Mouse (Mus musculus): ENCODE data around the gene Aspscr1. TPM values are rescaled to one million over a fixed set of nuclear protein-coding genes. Genes with fewer than 3 reads are reported as not detected.

Aspscr1 gene
- polyA plus RNA-seq, 1 experiment: 42.8 TPM

DNA sequence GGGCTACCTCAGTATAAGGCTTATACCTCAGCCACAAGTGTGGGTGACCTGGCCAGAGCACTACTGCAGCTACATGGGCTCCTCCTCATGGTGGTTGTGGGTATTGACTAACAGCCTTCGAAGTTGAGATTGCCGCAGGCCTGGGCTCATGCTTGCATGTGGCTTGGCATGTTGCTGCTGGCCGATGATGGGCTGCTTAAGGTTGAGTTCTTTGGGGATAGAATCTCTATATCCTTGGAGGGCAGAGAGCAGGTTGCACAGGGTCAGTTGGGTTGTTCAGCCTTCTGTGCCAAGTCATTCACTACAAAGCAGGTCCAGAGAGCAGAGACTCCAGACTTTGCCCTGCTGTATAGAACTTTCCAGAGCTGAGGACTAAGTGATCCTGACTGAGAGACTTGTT, 7.1 kb downstream of the Aspscr1 start:
- H3K4me3 ChIP-seq (ENCODE audit: insufficient read depth, low read length): no peak overlapping the region
- H3K27ac ChIP-seq (ENCODE audit: insufficient read depth, low read depth, low read length): no peak overlapping the region
- TF ChIP-seq CTCF (IDR thresholded peaks at IDR 0.05; ENCODE audit: low read depth, low read length): no peak
- no peak for TF ChIP-seq POLR2A (IDR thresholded peaks at IDR 0.05; ENCODE audit: borderline replicate concordance, low read depth, low read length)
- peaks cover 22% of the 10 kb centered on the region for H3K4me1 ChIP-seq (ENCODE audit: control insufficient read depth, insufficient read depth, low read length)

GRCm38 (mm10) chr11:120682683-120683082, 9.9 kb downstream of the Aspscr1 start:
- Histone ChIP-seq H3K27ac (ENCODE audit: insufficient read depth, low read depth, low read length) (no peak overlapping the region), H3K4me3 (ENCODE audit: insufficient read depth, low read length) (no peak overlapping the region), H3K4me1 (ENCODE audit: control insufficient read depth, insufficient read depth, low read length) (peaks cover 15% of the 10 kb centered on the region)
- no peak for TF ChIP-seq POLR2A (IDR thresholded peaks at IDR 0.05; ENCODE audit: borderline replicate concordance, low read depth, low read length)
- TF ChIP-seq CTCF (IDR thresholded peaks at IDR 0.05; ENCODE audit: low read depth, low read length): no peak

GRCm38 (mm10) chr11:120683536-120683935, 10.8 kb downstream of the Aspscr1 start:
- Histone ChIP-seq H3K27ac (ENCODE audit: insufficient read depth, low read depth, low read length) (no peak overlapping the region), H3K4me1 (ENCODE audit: control insufficient read depth, insufficient read depth, low read length) (peaks cover 15% of the 10 kb centered on the region), H3K4me3 (ENCODE audit: insufficient read depth, low read length) (no peak overlapping the region)
- no peak for TF ChIP-seq CTCF (IDR thresholded peaks at IDR 0.05; ENCODE audit: low read depth, low read length)
- TF ChIP-seq POLR2A (IDR thresholded peaks at IDR 0.05; ENCODE audit: borderline replicate concordance, low read depth, low read length): no peak

GRCm38 (mm10) chr11:120684086-120684485, 11.3 kb downstream of the Aspscr1 start:
- Histone ChIP-seq H3K4me1 (ENCODE audit: control insufficient read depth, insufficient read depth, low read length) (peaks cover 15% of the 10 kb centered on the region), H3K27ac (ENCODE audit: insufficient read depth, low read depth, low read length) (no peak overlapping the region), H3K4me3 (ENCODE audit: insufficient read depth, low read length) (no peak overlapping the region)
- TF ChIP-seq CTCF (IDR thresholded peaks at IDR 0.05; ENCODE audit: low read depth, low read length) (no peak), POLR2A (IDR thresholded peaks at IDR 0.05; ENCODE audit: borderline replicate concordance, low read depth, low read length) (no peak)

- no peak overlapping the region for H3K4me3 ChIP-seq (ENCODE audit: insufficient read depth, low read length)
- TF ChIP-seq POLR2A (IDR thresholded peaks at IDR 0.05; ENCODE audit: borderline replicate concordance, low read depth, low read length) (no peak), CTCF (IDR thresholded peaks at IDR 0.05; ENCODE audit: low read depth, low read length) (no peak)
- peaks cover 18% of the 10 kb centered on the region for H3K4me1 ChIP-seq (ENCODE audit: control insufficient read depth, insufficient read depth, low read length)
Observed at GRCm38 (mm10) chr11:120684660-120685059, 11.9 kb downstream of the Aspscr1 start.

GRCm38 (mm10) chr11:120686650-120687272, 14.0 kb downstream of the Aspscr1 start:
- TF ChIP-seq CTCF (IDR thresholded peaks at IDR 0.05; ENCODE audit: low read depth, low read length) (no peak), POLR2A (IDR thresholded peaks at IDR 0.05; ENCODE audit: borderline replicate concordance, low read depth, low read length) (no peak)
- no peak overlapping the region for H3K27ac ChIP-seq (ENCODE audit: insufficient read depth, low read depth, low read length)

More at GRCm38 (mm10) chr11:120684660-120685059, 11.9 kb downstream of the Aspscr1 start:
- H3K27ac ChIP-seq (ENCODE audit: insufficient read depth, low read depth, low read length): no peak overlapping the region

DNA sequence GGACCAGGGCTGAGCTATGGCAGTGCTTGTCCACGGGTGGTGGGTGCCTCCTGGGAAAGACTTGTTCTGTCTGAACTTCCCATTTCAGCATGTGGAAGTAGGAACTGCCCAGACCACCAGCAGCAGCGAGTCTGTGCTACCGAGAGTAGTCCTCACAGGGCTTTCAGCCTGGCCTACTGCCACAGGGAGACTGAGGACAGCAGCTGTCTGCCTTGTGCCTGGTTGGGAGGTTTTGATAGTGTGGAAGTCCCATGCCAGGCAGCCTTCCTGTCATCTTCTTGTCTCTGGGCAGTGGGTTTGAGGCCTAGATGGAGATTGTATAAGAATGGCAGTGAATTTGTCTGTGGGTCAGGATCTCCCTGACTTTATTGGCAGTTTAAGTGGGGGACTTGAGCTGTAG, 16.6 kb downstream of the Aspscr1 start:
- peaks cover 27% of the 10 kb centered on the region for H3K4me1 ChIP-seq (ENCODE audit: control insufficient read depth, insufficient read depth, low read length)
- H3K27ac ChIP-seq (ENCODE audit: insufficient read depth, low read depth, low read length): peak overlapping the region; percentile 24; the same call in 1 of the 2 replicates
- TF ChIP-seq CTCF (IDR thresholded peaks at IDR 0.05; ENCODE audit: low read depth, low read length): no peak
- H3K4me3 ChIP-seq (ENCODE audit: insufficient read depth, low read length): no peak overlapping the region

More at GRCm38 (mm10) chr11:120686650-120687272, 14.0 kb downstream of the Aspscr1 start:
- Histone ChIP-seq H3K4me3 (ENCODE audit: insufficient read depth, low read length) (no peak overlapping the region), H3K4me1 (ENCODE audit: control insufficient read depth, insufficient read depth, low read length) (peaks cover 22% of the 10 kb centered on the region)

GRCm38 (mm10) chr11:120692471-120693011, 19.8 kb downstream of the Aspscr1 start:
- TF ChIP-seq POLR2A (IDR thresholded peaks at IDR 0.05; ENCODE audit: borderline replicate concordance, low read depth, low read length): no peak
- TF ChIP-seq CTCF (IDR thresholded peaks at IDR 0.05; ENCODE audit: low read depth, low read length): no peak
- Histone ChIP-seq H3K4me1 (ENCODE audit: control insufficient read depth, insufficient read depth, low read length) (peaks cover 35% of the 10 kb centered on the region), H3K4me3 (ENCODE audit: insufficient read depth, low read length) (no peak overlapping the region), H3K27ac (ENCODE audit: insufficient read depth, low read depth, low read length) (peak overlapping the region; percentile 28)

GRCm38 (mm10) chr11:120693461-120693860, 20.7 kb downstream of the Aspscr1 start:
- TF ChIP-seq CTCF (IDR thresholded peaks at IDR 0.05; ENCODE audit: low read depth, low read length) (no peak), POLR2A (IDR thresholded peaks at IDR 0.05; ENCODE audit: borderline replicate concordance, low read depth, low read length) (no peak)
- peaks cover 42% of the 10 kb centered on the region for H3K4me1 ChIP-seq (ENCODE audit: control insufficient read depth, insufficient read depth, low read length)
- H3K27ac ChIP-seq (ENCODE audit: insufficient read depth, low read depth, low read length): no peak overlapping the region
- no peak overlapping the region for H3K4me3 ChIP-seq (ENCODE audit: insufficient read depth, low read length)

- peaks cover 43% of the 10 kb centered on the region for H3K4me1 ChIP-seq (ENCODE audit: control insufficient read depth, insufficient read depth, low read length)
- H3K4me3 ChIP-seq (ENCODE audit: insufficient read depth, low read length): no peak overlapping the region
- no peak for TF ChIP-seq POLR2A (IDR thresholded peaks at IDR 0.05; ENCODE audit: borderline replicate concordance, low read depth, low read length)
- TF ChIP-seq CTCF (IDR thresholded peaks at IDR 0.05; ENCODE audit: low read depth, low read length): no peak
- H3K27ac ChIP-seq (ENCODE audit: insufficient read depth, low read depth, low read length): no peak overlapping the region
Observed at GRCm38 (mm10) chr11:120695184-120695583, 22.4 kb downstream of the Aspscr1 start.
